Mouse (Mus musculus) testis, postnatal 10 days (tissue): ENCODE measurements around the gene Plin5.

Source experiments
- DNase-seq: peaks from one replicate; pipeline ENCODE4 v3.0.0; 2021; ENCODE audit warnings: low spot score

The Plin5 gene

DNA sequence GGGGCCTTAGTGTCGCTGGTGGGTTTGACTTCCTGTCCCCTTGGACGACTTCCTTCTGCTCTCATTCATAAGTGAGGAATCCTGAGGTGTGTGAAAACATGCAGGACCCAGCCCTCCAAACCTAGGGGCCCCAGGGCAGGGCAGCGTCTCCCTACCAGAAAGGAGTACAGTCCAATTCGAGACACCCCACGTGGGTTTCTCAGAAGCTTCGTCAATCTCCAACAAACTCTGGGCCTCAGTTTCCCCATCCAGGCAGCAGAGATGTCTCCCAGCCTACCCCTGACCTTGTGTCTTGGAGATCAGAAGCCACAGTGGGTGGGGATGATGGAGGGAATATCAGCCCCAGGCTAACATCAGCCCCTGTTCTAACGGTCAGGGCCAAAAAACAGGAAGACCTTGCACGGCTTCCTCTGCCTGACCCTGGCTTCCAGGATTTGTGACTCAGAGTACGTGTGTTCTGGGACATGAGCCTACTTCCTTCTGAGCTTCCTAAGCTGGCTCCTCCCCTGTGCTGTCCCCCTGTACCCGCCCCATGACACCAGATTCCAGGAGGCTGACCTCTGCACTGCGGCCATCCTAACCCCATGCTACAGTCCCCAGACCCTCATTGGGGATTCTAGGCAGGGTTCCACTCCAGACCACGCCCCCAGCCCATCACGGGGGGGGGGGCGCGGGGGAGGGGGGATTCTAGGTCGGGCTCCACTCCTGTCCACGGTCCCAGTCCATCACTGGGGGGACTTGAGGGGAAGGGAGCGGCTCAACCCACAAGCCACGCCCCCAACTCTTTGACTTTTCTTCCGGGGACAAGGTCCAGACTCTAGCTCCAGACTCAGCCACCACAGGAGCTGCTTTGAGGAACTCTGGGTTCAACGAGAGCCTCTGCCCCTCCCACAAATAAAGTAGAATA is 16.3 kb upstream of the Plin5 start:
- DNase-seq = peak; percentile 68

DNA sequence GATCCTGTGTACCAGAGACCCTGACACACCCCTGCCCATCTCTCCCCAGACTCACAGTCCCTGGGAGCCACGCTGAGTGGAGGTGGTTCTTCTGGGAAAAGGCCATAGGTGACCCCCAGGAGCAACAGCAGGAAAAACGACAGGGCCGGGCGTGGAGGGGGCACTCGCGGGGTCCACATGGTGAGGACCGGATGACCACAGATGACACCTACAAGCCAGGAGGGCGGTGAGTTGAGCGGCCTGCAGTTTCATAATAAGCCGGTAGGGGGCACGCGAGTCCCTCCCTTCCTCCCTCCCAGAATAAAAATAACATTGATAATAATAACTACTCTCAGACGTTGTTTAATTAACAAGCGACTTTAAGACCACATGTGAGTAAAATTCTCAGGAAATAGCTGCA is 15.3 kb upstream of the Plin5 start:
- peak; percentile 85 for DNase-seq

- peak; percentile 90 for DNase-seq
These were observed 14.4 kb upstream of the Plin5 start for GRCm38 (mm10) chr17:56131814-56132213.

- no peak for DNase-seq
These were observed 13.7 kb upstream of the Plin5 start for GRCm38 (mm10) chr17:56131136-56131535.

- no peak for DNase-seq
These were observed 10.8 kb upstream of the Plin5 start for GRCm38 (mm10) chr17:56128246-56128645.

- DNase-seq = no peak
These were observed 8.8 kb upstream of the Plin5 start for GRCm38 (mm10) chr17:56126175-56126574.

DNA sequence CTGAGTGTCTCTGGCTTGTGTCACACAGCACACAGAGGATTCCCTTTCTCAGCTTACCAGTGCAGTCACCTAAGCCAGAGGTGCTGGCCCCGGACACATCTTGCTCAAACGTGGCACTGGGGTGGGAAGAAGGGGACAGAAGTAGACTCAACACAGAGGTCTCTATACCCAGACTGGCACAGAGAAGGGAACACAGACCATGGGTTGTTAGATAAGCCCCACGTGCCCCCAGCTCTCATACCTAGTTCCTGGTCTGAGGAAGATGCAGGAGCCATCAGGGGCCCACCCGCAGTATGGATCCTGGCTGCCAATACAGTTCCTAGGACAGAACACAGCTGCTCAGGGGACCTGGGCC is 7.9 kb upstream of the Plin5 start:
- DNase-seq = no peak

DNA sequence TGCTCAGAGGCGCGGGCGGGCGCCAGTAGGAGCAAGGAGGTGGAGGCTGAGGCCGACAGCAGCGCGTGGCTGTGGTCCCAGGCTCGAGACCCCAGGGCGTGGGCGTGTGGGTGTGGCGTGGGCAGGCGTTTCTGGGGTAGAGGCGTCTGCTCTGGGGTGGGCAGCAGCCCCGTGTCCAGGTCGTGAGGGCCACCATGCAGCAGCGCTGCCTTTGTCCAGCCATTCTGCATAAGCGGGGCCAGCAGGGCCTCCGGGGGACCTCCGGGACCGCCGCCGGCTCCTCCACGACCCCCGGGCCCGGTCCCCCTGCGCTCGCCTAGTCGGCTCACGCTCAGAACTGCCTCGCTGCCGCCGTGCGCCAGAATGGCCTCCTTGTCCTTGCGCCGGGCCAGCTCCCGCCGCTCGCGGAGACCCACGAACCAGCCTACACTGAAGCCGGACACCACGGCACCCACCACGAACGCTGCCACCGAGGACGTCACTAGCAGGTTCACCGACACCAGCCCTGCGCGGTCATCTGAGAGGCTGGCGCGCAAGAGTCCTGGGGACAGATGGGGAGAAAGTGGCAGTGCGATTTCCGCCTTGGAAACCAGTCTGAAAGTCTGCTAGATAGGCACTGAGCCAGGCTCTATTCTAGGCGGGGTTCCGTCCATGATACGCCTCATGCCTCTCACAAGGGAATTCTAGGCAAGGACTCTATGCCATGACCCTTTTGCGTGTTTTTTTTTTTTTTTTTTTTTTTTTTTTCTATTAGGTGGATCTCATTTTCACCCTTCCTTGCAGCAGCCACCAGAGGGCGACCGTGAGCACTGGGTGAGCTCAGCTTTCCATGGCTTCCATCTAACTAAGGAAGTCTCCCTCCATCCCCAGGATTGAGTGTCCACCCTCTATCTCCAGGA is 7.2 kb upstream of the Plin5 start:
- DNase-seq = peak; percentile 80

- no peak for DNase-seq
These were observed 6.4 kb upstream of the Plin5 start for GRCm38 (mm10) chr17:56123681-56124340.

- DNase-seq = no peak
These were observed 5.8 kb upstream of the Plin5 start for GRCm38 (mm10) chr17:56123161-56123560.

DNA sequence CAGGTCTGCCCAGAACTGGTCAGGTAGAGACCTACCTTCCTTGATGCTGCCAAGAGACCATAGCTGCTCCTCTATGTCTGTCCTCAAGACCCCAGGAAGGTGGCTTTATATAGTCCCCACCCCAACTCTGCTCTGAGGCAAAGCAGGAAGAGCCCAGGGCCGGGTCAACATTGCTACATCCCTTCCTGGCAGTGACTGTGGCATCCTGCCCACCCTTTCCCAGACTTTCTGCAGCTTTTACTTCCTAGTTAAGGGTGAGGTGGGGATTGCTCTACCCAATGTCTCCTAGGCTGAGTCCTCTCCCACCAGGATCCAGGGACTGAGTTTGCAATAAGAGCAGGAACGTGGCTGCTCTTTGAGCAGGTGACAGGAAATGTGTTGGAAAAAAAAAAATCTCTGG is 4.4 kb upstream of the Plin5 start, which contains the start of gene Lrg1:
Gene Lrg1 (minus strand): TSS at position 176 of the 400 bp plus-strand sequence.
- no peak for DNase-seq

- DNase-seq = peak; percentile 87
These were observed 2.8 kb upstream of the Plin5 start for GRCm38 (mm10) chr17:56119981-56120880.

DNA sequence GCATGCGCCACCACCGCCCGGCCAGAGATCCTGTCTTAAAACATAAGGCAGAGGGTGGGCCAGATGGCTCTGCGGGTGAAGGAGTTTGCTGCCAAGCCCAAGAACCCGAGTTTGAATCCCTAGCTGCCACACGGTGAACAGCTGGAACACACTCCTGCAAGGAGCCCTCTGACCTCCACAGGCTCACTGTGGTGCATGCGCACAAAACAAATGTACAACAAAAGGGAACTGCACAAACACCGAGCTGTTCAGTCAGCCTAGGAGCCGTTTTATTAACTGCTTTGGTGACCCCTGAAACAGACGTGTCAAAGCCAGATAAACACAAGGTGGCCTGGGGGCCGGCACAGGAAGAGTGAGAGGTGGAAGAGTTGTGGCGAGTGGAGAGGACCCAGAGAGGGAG is 2.0 kb upstream of the Plin5 start:
- no peak for DNase-seq

- DNase-seq = no peak
These were observed 1.2 kb downstream of the Plin5 start for GRCm38 (mm10) chr17:56116193-56116592.

DNA sequence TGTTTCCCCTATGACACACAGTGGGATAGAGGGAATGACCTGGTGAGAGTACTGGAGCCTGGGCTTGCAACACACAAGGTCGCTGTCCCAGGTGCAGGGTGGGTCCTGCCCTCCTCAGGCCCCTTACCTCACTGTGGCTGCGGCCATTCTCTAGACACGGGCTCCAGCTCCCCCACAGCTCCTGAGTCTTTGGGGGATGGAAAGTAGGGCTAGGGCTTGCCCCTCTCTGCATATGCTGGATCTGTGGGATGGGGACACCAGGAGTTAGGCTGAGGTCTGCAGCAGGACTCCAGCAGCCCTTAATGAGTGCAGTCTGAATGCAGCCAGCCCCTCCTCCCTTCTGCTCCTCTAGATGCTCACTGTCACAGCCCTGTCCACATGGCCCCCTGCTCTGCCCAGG is 4.7 kb downstream of the Plin5 start:
- no peak for DNase-seq

DNA sequence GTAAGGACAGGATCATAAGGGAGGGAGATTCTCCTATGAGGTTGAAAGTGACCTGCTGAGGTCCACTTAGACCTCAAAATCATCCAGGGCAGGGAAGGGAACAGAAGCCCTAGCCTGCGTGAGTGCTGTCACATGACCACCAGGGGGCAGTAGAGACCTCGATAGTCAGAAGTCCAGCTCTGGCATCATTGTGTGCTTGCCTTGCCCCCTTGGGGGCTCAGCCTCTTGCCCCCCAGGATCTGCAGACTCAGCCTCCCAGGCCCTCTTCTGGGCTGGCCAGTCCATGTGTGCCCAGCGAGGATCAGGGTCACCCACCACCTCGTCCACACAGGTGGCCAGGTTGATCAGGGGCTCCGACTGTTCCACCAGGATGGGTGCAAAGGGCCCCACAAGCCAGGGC is 5.5 kb downstream of the Plin5 start:
- DNase-seq = peak; percentile 77

DNA sequence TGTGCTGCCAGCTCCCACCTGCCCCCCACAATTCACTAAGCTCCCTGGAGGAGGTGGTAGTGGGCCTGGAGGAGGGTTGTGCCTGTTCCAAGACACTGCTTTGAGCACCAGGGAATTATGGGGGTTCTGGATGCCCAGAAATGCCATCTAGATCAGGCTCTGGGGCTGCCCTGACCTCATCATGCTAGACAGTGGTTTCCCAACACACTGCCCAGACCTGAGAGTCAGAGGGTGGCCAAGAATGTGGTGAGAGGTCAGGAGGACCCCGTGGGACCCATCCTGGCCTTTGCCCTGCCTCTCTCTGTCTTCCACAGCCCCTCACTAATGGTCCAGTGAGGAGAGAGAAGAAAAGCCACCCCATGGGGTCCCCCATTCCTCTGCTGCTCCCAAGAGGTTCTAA is 6.4 kb downstream of the Plin5 start:
- DNase-seq = no peak

- DNase-seq = no peak
These were observed 6.8 kb downstream of the Plin5 start for GRCm38 (mm10) chr17:56110571-56110970.

GRCm38 (mm10) chr17:56109219-56110051 is 8.0 kb downstream of the Plin5 start, which contains the start of gene Plin4:
TSS of gene Plin4 (minus strand) at chr17:56109803.
- no peak for DNase-seq

DNA sequence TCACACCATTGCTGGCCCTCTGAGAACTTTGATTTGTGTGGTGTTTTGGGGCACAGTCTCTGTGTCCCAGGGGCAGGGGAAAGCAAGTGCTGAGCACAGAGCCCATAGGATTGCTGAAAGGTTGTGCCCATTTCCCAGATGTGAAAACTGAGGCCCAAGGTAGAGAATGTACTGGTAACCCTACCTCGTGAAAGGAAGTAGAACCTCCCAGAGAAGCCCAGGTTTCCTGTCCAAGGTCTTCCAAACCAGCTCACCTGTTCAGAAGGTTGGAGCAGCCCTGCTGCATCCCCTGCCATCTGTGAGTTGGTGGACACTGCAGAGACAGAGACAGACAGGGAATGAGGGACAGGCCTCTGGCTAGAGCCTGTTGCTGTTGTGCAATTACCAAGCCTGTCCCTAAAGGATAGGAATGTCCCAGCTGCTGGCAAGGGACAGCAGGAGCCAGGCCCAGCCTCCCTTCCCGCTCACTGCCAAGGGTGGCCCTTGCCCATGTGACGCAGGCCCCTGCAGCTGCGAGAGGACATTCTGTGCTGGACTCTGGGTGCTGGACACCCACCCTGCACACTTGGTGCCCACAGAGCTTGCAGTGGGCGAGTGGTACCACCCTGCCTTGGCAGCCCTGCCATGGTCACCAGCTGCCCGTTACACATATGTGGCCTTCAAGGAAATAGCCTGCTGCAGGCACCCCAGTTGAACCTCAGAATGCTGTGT is 8.9 kb downstream of the Plin5 start:
- no peak for DNase-seq
